Mouse (Mus musculus): ENCODE data around the gene Cuta.
"Not testable (repeated sequence)": the region's sequence is repeated elsewhere in the genome, so short reads cannot be mapped to it uniquely, and the experiment has no call there.

Cuta gene

GRCm38 (mm10) chr17:26936453-26936852 lies 2.9 kb downstream of the Cuta start:
- no peak for DNase-seq (ENCODE audit: low spot score)

GRCm38 (mm10) chr17:26935027-26935426 lies 4.3 kb downstream of the Cuta start:
- DNase-seq (ENCODE audit: low spot score), result no peak

GRCm38 (mm10) chr17:26933885-26934827 lies 5.2 kb downstream of the Cuta start:
- no peak for DNase-seq (ENCODE audit: low spot score)

- DNase-seq (ENCODE audit: low spot score), result no peak
These were observed 6.0 kb downstream of the Cuta start for GRCm38 (mm10) chr17:26933419-26933818.

GRCm38 (mm10) chr17:26932839-26933398 lies 6.5 kb downstream of the Cuta start, which contains the start of gene Phf1:
Gene Phf1, plus strand, starts transcription at chr17:26933052.
- DNase-seq (ENCODE audit: low spot score), result peak; percentile 93

GRCm38 (mm10) chr17:26931795-26932194 lies 7.6 kb downstream of the Cuta start:
- peak; percentile 76 for DNase-seq (ENCODE audit: low spot score)

GRCm38 (mm10) chr17:26925414-26925813 lies 14.0 kb downstream of the Cuta start:
- not testable (repeated sequence) for DNase-seq (ENCODE audit: low spot score)

GRCm38 (mm10) chr17:26922368-26922767 lies 17.0 kb downstream of the Cuta start:
- not testable (repeated sequence) for DNase-seq (ENCODE audit: low spot score)

GRCm38 (mm10) chr17:26919516-26919915 lies 19.9 kb downstream of the Cuta start:
- DNase-seq (ENCODE audit: low spot score), result not testable (repeated sequence)

- no peak for DNase-seq (ENCODE audit: low spot score)
These were observed 21.0 kb downstream of the Cuta start for GRCm38 (mm10) chr17:26918343-26918742.

- DNase-seq (ENCODE audit: low spot score), result not testable (repeated sequence)
These were observed 21.8 kb downstream of the Cuta start for GRCm38 (mm10) chr17:26917560-26917959.

GRCm38 (mm10) chr17:26916711-26917482 lies 22.5 kb downstream of the Cuta start, which contains the start of gene Kifc5b:
Gene Kifc5b, plus strand, starts transcription at chr17:26917091.
- peak; percentile 100 for DNase-seq (ENCODE audit: low spot score)

GRCm38 (mm10) chr17:26915248-26915647 lies 24.1 kb downstream of the Cuta start:
- DNase-seq (ENCODE audit: low spot score), result no peak

GRCm38 (mm10) chr17:26907506-26907905 lies 31.9 kb downstream of the Cuta start:
- not testable (repeated sequence) for DNase-seq (ENCODE audit: low spot score)

GRCm38 (mm10) chr17:26904320-26904719 lies 35.0 kb downstream of the Cuta start:
- DNase-seq (ENCODE audit: low spot score), result no peak

- DNase-seq (ENCODE audit: low spot score), result no peak
These were observed 38.5 kb downstream of the Cuta start for GRCm38 (mm10) chr17:26900916-26901315.

GRCm38 (mm10) chr17:26895578-26895977 lies 43.8 kb downstream of the Cuta start:
- DNase-seq (ENCODE audit: low spot score), result peak; percentile 47

- peak; percentile 50 for DNase-seq (ENCODE audit: low spot score)
These were observed 45.0 kb downstream of the Cuta start for GRCm38 (mm10) chr17:26894342-26894741.

GRCm38 (mm10) chr17:26893492-26893891 lies 45.9 kb downstream of the Cuta start:
- DNase-seq (ENCODE audit: low spot score), result no peak

- DNase-seq (ENCODE audit: low spot score), result peak; percentile 32
These were observed 46.6 kb downstream of the Cuta start for GRCm38 (mm10) chr17:26892635-26893375.

GRCm38 (mm10) chr17:26887926-26888325 lies 51.4 kb downstream of the Cuta start:
- peak; percentile 68 for DNase-seq (ENCODE audit: low spot score)
